Mouse (Mus musculus) cortical plate, adult 2 months (tissue): Measurements from ENCODE around the gene Pfdn5. TPM values are rescaled to one million over a fixed set of nuclear protein-coding genes. Genes with fewer than 3 reads are reported as not detected.

Experiments used
- H3K27ac ChIP-seq: fragments of 200-500 bp; 2 replicates; pipeline ENCODE4 v1.5.1; 2012; ENCODE audit warnings: low read length, control low read depth, inconsistent platforms; ENCODE audit not compliant: insufficient read depth
- H3K4me1 ChIP-seq: fragments of 200-500 bp; 2 replicates; pipeline ENCODE4 v1.6.1; 2011; ENCODE audit warnings: low read length; ENCODE audit not compliant: control insufficient read depth, insufficient read depth
- H3K4me3 ChIP-seq: fragments of 200-500 bp; 2 replicates; pipeline ENCODE4 v1.5.1; 2011; ENCODE audit warnings: mild to moderate bottlenecking, low read length, control low read depth; ENCODE audit not compliant: insufficient read depth
- CTCF ChIP-seq: fragments of 200-500 bp; IDR thresholded peaks from 2 replicates; pipeline ENCODE4 v1.5.1; 2011; ENCODE audit warnings: mild to moderate bottlenecking, control low read depth, low read length; ENCODE audit not compliant: insufficient read depth; ENCODE audit errors: extremely low read depth
- POLR2A ChIP-seq: fragments of 200-500 bp; IDR thresholded peaks from 2 replicates; pipeline ENCODE4 v1.6.1; 2011; ENCODE audit warnings: mild to moderate bottlenecking, low read length, control low read depth; ENCODE audit not compliant: insufficient read depth; ENCODE audit errors: extremely low read depth
- polyA plus RNA-seq: library from polyadenylated mRNA; depleted of rRNA; stranded (reverse); fragments of >200 nt; gene quantifications from 2 replicates; pipeline ENCODE4 v1.2.3, GENCODE M21; 2012

The Pfdn5 gene
- polyA plus RNA-seq, 1 experiment: 466 TPM

GRCm38 (mm10) chr15:102295633-102296367 lies 30.1 kb upstream of the Pfdn5 start, which contains the start of gene Espl1:
Gene Espl1, plus strand, starts transcription at chr15:102296266.
- H3K4me3 ChIP-seq: peak within 1 kb of the TSS; percentile 36
- no peak within 1 kb of the TSS for H3K27ac ChIP-seq
- peak; percentile 84 for TF ChIP-seq POLR2A
- no peak for TF ChIP-seq CTCF
- no peaks in the 10 kb centered on the region; the same call in 1 of the 2 replicates for H3K4me1 ChIP-seq

GRCm38 (mm10) chr15:102296368-102297006 lies 29.4 kb upstream of the Pfdn5 start:
- Histone ChIP-seq H3K4me3 (peak overlapping the region; percentile 36), H3K27ac (no peak overlapping the region), H3K4me1 (no peaks in the 10 kb centered on the region; the same call in 1 of the 2 replicates)
- no peak for TF ChIP-seq POLR2A
- no peak for TF ChIP-seq CTCF

- H3K4me3 ChIP-seq: no peak overlapping the region
- TF ChIP-seq POLR2A (no peak), CTCF (no peak)
- no peak overlapping the region for H3K27ac ChIP-seq
- no peaks in the 10 kb centered on the region for H3K4me1 ChIP-seq
These were observed 23.4 kb upstream of the Pfdn5 start for GRCm38 (mm10) chr15:102302542-102302941.

GRCm38 (mm10) chr15:102308717-102309116 lies 17.2 kb upstream of the Pfdn5 start:
- Histone ChIP-seq H3K27ac (no peak overlapping the region), H3K4me3 (no peak overlapping the region), H3K4me1 (no peaks in the 10 kb centered on the region)
- TF ChIP-seq CTCF (no peak), POLR2A (no peak)

- Histone ChIP-seq H3K4me1 (no peaks in the 10 kb centered on the region), H3K27ac (no peak overlapping the region), H3K4me3 (no peak overlapping the region)
- TF ChIP-seq POLR2A: no peak
- TF ChIP-seq CTCF: no peak
These were observed 15.7 kb upstream of the Pfdn5 start for GRCm38 (mm10) chr15:102310074-102310845.

- TF ChIP-seq CTCF: no peak
- TF ChIP-seq POLR2A: no peak
- Histone ChIP-seq H3K4me3 (no peak overlapping the region), H3K4me1 (no peaks in the 10 kb centered on the region), H3K27ac (no peak overlapping the region)
These were observed 14.4 kb upstream of the Pfdn5 start for GRCm38 (mm10) chr15:102311489-102311888.

GRCm38 (mm10) chr15:102315292-102315691 lies 10.6 kb upstream of the Pfdn5 start:
- no peak overlapping the region for H3K27ac ChIP-seq
- H3K4me1 ChIP-seq: no peaks in the 10 kb centered on the region
- TF ChIP-seq POLR2A (no peak), CTCF (no peak)
- no peak overlapping the region for H3K4me3 ChIP-seq

GRCm38 (mm10) chr15:102316263-102316662 lies 9.7 kb upstream of the Pfdn5 start:
- TF ChIP-seq POLR2A: no peak
- peak; percentile 75 for TF ChIP-seq CTCF
- Histone ChIP-seq H3K4me3 (no peak overlapping the region), H3K4me1 (no peaks in the 10 kb centered on the region), H3K27ac (no peak overlapping the region)

- Histone ChIP-seq H3K4me1 (no peaks in the 10 kb centered on the region; the same call in 1 of the 2 replicates), H3K27ac (no peak overlapping the region), H3K4me3 (no peak overlapping the region; the same call in 1 of the 2 replicates)
- no peak for TF ChIP-seq POLR2A
- TF ChIP-seq CTCF: no peak
These were observed 1.1 kb upstream of the Pfdn5 start for GRCm38 (mm10) chr15:102324654-102325473.
